8 mouse cellular contexts compared by ENCODE assay signal in the genomic region with DNA sequence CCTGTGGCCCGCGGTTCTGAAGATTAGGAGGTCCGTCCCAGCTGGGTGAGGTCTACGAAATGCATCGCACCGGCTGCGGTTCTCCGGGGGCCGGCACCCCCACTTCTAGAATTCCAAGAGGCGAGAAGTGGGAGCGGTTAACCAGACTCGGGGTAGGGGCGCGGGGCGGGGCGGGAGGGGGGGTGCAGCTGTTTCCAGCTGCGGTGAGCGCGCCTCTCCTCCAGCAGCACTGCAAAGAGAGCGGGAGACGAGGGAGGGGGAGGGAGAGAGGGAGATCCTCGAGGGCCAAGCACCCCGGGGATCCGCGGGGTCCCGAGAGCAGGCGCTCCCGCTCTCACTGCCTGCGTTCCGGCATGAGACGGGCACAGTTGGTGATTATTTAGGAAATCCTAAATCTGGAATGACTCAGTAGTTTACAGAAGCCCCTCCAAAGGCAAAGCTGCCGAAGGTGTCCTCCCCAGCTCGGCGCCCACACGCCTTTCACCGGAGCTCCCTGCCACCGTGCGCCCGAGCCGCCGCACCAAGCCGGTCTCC.
A peak's percentile ranks its signal among the peaks of the same experiment; 100 is the strongest.
DNase-seq lines count a peak whose midpoint lies in the region; ATAC-seq lines count a peak whose summit lies in the region.

No protein-coding gene starts in this region.

- under 1% methylated on average over 42 of the region's 42 CpGs for WGBS in embryonic facial prominence, embryonic 15.5 days
- under 1% methylated on average over 41 of the region's 42 CpGs for WGBS in intestine, embryonic 15.5 days
- WGBS in midbrain, embryonic 13.5 days: under 1% methylated on average over 35 of the region's 42 CpGs

- no peaks in the 10 kb centered on the region for H3K36me3 ChIP-seq in embryonic facial prominence, embryonic 15.5 days
- H3K36me3 ChIP-seq in intestine, embryonic 15.5 days: no peaks in the 10 kb centered on the region
- no peaks in the 10 kb centered on the region for H3K36me3 ChIP-seq in midbrain, embryonic 13.5 days

- intact Hi-C loops in heart, postnatal 10 days (cut with DNase I): no loop called here

- no peaks in the 10 kb centered on the region for H3K9me3 ChIP-seq in embryonic facial prominence, embryonic 15.5 days (replicated peaks)
- no peaks in the 10 kb centered on the region for H3K9me3 ChIP-seq in intestine, embryonic 15.5 days
- no peaks in the 10 kb centered on the region for H3K9me3 ChIP-seq in midbrain, embryonic 13.5 days

- ATAC-seq in embryonic facial prominence, embryonic 15.5 days (ENCODE audit: insufficient number of reproducible peaks, low FRiP score, low TSS enrichment, low read depth): peak; percentile 56
- peak; percentile 71 for ATAC-seq in intestine, embryonic 15.5 days
- ATAC-seq in midbrain, embryonic 13.5 days: peak; percentile 49

- peak overlapping the region; percentile 44; the same call in 1 of the 2 replicates for H3K27ac ChIP-seq in embryonic facial prominence, embryonic 15.5 days (replicated peaks)
- H3K27ac ChIP-seq in intestine, embryonic 15.5 days: no peak overlapping the region
- peak overlapping the region; percentile 79 for H3K27ac ChIP-seq in midbrain, embryonic 13.5 days

- H3K9ac ChIP-seq in embryonic facial prominence, embryonic 15.5 days: peak overlapping the region; percentile 40
- peak overlapping the region; percentile 41; the same call in 1 of the 2 replicates for H3K9ac ChIP-seq in intestine, embryonic 15.5 days
- peak overlapping the region; percentile 76 for H3K9ac ChIP-seq in midbrain, embryonic 13.5 days (replicated peaks)

- H3K27me3 ChIP-seq in embryonic facial prominence, embryonic 15.5 days: peaks cover 65% of the 10 kb centered on the region
- H3K27me3 ChIP-seq in intestine, embryonic 15.5 days (replicated peaks): peaks cover 40% of the 10 kb centered on the region
- peaks cover 23% of the 10 kb centered on the region for H3K27me3 ChIP-seq in midbrain, embryonic 13.5 days

- H3K4me3 ChIP-seq in embryonic facial prominence, embryonic 15.5 days (replicated peaks): peak overlapping the region; percentile 62
- peak overlapping the region; percentile 66 for H3K4me3 ChIP-seq in intestine, embryonic 15.5 days (replicated peaks)
- peak overlapping the region; percentile 81 for H3K4me3 ChIP-seq in midbrain, embryonic 13.5 days (replicated peaks)

- H3K4me2 ChIP-seq in embryonic facial prominence, embryonic 15.5 days (replicated peaks): peak overlapping the region; percentile 99
- peak overlapping the region; percentile 98 for H3K4me2 ChIP-seq in intestine, embryonic 15.5 days (replicated peaks)
- peak overlapping the region; percentile 92 for H3K4me2 ChIP-seq in midbrain, embryonic 13.5 days (replicated peaks)

- DNase-seq in heart, adult 11 months: peak; percentile 79
- no peak for DNase-seq in heart, postnatal 10 days
- DNase-seq in Muller cell, postnatal 12 days (ENCODE audit: inconsistent ontology term): peak; percentile 42
- no peak for DNase-seq in c-Kit-positive CD71-positive TER-119-positive erythroid progenitor cells, embryonic 14.5 days (ENCODE audit: low spot score)
- no peak for DNase-seq in gastrocnemius, adult 8-10 months (ENCODE audit: low spot score in 2 of 2)

- H3K4me1 ChIP-seq in embryonic facial prominence, embryonic 15.5 days: peaks cover 19% of the 10 kb centered on the region
- peaks cover 8% of the 10 kb centered on the region; the same call in 1 of the 2 replicates for H3K4me1 ChIP-seq in intestine, embryonic 15.5 days (replicated peaks)
- peaks cover 5% of the 10 kb centered on the region for H3K4me1 ChIP-seq in midbrain, embryonic 13.5 days (replicated peaks)

Comparison
In these comparisons a context has a peak if more than half of its experiments do, and no peak if none do; other contexts are left out.
1. DNase-seq: peak in heart, adult 11 months (single experiment) and Muller cell, postnatal 12 days (single experiment); none in heart, postnatal 10 days (0 of 2), c-Kit-positive CD71-positive TER-119-positive erythroid progenitor cells, embryonic 14.5 days (single experiment) and gastrocnemius, adult 8-10 months (0 of 2).
2. Peak in every context shown above with its lines, with median percentiles within 50 percentile points of each other: ATAC-seq, H3K4me2 ChIP-seq, H3K4me3 ChIP-seq and H3K9ac ChIP-seq.